Mouse (Mus musculus): ENCODE data around the gene Hpd.

Gene Hpd

DNA sequence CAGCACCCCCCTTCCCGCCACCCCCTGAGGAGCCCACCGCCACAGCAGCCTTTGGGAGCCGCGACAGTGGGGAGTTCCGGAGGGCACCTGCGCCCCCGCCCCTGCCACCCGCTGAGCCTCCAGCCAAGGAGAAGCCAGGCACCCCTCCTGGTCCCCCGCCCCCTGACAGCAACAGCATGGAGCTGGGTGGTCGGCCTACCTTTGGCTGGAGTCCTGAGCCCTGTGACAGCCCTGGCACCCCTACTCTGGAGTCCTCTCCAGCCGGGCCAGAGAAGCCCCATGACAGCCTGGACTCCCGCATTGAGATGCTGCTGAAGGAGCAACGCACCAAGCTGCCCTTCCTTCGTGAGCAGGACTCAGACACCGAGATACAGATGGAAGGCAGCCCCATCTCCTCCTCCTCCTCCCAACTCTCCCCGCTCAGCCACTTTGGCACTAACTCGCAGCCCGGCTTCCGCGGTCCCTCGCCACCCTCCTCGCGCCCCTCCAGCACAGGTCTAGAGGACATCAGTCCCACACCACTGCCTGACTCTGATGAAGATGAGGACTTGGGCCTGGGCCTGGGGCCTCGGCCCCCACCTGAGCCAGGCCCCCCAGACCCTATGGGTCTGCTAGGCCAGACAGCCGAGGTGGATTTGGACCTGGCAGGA lies 34.3 kb downstream of the Hpd start:
- no peak for DNase-seq (ENCODE audit: low read depth, low spot score)

DNA sequence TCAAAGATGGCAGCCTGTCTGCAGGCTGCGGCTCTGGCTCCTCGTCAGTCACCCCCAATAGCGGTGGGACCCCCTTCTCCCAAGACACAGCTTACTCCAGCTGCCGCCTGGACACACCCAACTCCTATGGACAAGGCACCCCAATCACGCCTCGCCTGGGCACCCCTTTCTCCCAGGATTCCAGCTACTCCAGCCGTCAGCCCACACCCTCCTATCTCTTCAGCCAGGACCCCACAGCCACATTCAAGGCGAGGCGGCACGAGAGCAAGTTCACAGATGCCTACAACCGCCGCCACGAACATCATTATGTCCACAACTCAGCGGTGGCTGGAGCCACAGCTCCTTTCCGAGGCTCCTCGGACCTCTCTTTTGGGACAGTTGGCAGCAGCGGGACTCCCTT lies 35.0 kb downstream of the Hpd start:
- DNase-seq (ENCODE audit: low read depth, low spot score): no peak

DNA sequence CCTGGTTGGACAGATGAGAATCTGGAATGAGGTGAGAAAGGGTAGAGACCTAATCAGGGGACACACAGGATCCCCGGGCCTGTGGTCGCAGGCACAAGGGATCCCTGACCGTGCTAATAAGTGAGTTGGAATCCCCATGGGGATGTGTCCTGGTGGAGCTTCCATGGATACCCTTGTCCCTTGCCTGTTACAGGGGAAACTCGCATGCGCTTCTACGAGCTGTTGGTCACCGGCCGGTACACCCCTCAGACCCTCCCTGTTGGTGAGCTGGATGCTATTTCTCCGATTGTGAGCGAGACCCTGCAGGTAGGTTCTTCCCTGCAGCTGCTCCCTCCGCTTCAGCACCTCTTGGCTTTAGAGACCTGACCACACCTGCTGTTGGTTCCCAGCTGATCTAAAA lies 36.2 kb downstream of the Hpd start:
- no peak for DNase-seq (ENCODE audit: low read depth, low spot score)

DNA sequence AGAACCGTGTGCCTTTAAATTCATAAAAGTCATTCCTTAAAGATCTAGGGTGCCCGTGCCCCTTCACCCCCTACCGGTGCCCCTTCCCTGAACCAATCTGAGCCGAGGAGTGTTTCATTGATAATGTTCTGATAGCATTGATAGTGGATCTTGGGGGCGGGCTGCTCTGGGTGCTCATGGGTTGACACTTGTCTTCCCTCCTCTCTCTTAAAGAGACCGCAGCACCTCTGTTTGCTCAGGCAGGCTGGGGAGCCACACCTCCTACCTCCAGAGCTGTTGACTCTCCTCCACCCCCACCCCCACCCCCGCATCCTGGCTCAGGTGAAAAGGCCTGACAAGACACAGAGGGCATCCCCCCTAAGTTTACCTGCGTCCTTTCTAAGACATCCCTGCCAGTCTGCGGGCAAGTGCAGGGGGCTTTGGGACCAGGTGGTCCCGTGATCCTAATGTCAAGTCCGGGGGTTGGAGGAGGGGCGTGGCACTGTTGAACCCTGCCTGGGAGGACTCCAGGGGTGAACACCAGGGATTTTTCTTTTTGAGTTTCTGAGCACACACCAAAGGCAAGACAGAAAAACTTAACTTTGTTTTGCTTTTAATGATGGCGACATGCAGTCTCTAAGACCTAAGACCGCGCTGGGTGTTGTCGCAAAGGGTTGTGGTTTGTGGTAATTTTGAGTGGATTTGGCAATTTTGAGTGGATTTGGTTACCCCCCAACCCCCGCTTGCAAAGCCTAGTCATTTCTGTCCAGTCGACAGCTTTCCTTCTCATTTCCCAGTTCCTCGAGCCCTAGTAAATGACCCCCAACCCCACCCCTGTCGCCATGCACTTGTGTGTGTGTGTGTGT lies 37.6 kb downstream of the Hpd start:
- no peak for DNase-seq (ENCODE audit: low read depth, low spot score)

DNA sequence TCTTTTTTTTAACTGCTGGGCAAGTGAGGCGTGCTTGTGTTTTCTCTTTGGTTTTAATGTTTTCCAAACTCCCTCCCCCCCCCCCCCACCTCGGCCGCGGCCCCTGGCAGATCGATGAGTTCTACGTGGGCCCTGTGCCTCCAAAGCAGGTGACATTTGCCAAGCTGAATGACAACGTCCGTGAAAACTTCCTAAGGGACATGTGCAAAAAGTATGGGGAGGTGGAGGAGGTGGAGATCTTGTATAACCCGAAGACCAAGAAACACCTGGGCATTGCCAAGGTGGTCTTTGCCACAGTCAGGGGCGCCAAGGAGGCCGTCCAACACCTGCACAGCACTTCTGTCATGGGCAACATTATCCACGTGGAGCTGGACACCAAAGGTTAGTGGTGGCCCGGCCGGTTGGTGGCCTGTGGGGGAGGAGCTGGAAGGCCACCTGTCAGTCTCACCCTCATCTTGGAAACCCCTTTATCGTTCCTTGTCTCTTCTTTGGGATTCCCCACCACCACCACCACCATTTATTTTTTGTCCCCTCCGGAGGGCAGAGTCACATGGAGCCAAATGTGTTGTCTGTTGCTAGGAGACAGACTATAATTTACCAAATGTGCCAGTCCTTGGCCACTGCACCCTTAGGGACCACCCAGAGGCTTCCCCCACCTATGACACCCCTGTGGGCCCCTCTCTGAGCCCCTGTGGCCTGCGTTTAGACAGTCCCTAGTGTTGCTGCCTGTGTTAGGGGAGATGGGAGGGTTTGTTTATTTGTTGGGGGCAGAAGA lies 38.4 kb downstream of the Hpd start:
- no peak for DNase-seq (ENCODE audit: low read depth, low spot score)

DNA sequence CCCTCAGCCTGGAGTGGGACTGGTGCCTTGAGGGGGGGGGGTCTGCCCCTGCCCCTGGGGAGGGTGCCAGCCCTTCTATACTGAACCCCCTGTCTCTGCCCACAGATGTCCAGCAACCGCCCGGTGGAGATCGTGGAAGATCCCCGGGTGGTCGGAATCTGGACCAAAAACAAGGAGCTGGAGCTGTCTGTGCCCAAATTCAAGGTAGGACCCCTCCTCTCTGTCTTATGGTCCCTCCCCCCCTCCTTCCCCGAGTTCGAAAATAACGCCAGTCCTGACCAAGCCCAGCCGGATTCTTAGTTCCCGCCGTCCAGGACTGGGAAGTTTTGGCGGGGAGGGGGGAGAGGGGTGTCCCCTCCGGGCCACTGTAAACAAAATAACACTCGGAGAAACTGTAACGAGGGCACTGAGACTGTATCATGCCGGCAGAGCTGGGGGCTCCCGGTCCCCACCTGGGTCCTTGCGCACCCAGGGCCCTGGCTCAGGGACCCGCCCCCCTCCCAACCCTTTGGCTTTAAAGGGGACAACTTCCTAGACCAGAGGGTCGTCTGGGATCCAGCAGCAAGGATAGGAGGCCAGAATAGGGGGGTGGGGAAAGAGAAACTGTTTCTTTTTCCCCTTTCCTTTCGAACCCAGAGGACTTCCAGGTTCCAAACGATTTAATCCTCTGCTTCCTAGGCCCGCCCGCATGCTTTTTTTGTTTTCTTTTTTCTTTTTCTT lies 39.1 kb downstream of the Hpd start:
- DNase-seq (ENCODE audit: low read depth, low spot score): no peak

DNA sequence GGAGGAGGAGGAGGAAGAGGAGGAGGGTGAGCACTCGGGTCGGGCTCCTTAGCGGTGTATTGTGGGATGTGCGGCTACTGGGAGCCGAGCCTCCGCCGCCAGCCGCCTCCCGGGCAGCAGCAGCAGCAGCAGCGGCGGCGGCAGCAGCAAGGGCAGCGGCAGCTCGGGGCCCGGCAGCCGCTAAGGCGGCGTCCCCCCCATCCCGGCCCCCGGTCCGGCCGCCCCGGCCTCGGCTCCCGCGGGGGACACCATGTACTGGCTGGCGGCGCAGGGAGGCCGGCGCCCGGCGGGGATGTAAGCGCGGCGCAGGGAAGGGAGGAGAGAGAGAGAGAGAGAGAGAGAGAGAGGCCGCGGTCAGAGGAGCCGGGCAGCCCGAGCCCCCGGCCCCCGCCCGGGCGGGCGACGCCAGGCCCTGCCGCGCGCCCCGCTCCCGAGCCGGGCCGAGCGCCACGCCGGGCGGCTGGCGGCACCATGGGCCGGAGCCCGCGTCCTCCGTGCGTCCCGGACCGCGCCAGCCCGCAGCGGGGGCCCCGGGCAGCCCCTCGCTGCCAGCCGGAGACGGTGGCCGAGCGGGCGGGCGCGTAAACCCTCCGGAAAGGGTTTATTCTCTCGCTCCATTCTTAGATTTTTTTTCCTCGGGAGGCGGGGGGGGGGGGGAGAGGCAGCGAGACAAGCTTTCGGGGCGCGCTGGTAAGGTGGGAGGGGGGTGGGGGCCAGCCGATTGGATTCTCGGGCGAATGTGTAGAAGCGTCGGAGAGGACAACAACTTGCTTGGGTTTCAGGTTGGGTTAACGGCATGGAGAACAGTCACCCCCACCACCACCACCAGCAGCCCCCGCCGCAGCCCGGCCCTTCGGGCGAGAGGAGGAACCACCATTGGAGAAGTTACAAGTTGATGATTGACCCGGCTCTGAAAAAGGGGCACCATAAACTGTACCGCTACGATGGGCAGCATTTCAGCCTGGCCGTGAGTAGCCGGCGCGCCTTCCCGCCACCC lies 40.1 kb downstream of the Hpd start, which contains the start of gene Setd1b:
TSS of gene Setd1b (plus strand) at position 33 of the 997 bp plus-strand sequence.
- DNase-seq (ENCODE audit: low read depth, low spot score): no peak

DNA sequence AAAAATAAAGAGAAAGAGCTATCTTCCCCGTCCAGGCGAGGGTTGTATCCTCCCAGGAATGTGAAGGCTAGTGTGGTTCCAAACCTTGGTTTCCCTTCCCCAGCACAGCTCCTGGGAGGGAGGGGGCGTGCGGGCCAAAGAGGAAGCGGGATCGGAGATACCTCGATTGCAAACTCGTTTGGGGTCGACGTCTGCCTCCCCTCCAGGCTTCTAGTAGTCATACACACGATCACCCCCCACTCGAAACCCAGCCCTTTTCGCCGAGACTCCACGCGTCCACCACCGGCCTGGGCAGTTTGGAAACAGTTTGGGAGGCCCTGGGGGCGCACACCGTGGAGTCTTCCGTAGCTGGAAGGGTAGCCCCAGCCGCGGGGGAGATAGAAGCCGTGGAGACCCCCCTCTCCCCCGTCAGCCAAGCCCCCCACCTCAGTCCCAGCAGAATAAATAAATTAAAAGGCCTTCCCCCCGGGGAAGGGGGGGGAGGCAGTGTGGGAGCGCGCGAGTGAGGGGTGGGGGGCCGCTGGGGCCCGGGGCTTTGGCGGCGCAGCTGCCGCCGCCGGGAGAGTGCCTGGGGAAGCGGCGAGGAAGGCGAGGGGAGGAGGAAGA lies 40.9 kb downstream of the Hpd start:
- no peak for DNase-seq (ENCODE audit: low read depth, low spot score)

DNA sequence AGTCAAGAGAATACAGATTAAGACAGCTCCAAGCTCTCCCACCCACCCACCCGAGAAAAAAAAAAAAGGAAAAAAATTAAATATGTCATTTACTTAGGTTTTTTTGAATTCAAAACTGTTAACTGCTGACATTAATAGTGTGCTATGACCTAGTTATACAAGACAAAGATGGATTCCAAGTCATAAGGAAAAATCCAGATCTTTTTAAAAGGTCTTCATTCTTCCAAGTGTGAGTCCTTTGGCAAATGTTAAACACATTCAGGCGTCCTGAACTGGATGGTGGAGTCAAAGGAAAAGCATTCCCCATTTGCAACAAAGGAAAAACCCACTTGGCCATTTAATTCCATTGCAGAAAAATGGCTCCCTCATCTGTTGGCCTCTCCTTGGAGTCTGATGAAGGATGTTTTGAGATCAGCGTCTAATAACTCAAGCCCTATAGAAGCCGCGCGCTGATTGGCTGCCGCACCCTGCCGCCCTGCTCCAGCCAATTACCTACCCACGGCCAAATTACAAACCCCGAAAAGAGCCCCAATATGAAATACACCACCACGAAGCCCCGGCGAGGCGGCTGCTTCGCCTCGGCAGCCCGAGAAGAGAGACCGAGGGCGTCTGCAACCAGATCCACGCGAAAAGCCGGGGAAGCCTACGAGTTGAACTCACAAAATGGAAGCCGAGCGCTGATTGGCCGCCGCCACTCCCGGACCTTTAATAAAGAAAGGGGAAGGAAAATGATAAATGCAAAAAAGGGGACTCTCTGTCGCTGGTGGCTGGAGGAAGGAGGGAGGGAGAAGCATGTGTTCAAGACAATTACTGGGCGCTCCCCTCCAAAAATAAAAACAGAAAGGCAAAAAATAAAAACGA lies 41.6 kb downstream of the Hpd start:
- DNase-seq (ENCODE audit: low read depth, low spot score): no peak

DNA sequence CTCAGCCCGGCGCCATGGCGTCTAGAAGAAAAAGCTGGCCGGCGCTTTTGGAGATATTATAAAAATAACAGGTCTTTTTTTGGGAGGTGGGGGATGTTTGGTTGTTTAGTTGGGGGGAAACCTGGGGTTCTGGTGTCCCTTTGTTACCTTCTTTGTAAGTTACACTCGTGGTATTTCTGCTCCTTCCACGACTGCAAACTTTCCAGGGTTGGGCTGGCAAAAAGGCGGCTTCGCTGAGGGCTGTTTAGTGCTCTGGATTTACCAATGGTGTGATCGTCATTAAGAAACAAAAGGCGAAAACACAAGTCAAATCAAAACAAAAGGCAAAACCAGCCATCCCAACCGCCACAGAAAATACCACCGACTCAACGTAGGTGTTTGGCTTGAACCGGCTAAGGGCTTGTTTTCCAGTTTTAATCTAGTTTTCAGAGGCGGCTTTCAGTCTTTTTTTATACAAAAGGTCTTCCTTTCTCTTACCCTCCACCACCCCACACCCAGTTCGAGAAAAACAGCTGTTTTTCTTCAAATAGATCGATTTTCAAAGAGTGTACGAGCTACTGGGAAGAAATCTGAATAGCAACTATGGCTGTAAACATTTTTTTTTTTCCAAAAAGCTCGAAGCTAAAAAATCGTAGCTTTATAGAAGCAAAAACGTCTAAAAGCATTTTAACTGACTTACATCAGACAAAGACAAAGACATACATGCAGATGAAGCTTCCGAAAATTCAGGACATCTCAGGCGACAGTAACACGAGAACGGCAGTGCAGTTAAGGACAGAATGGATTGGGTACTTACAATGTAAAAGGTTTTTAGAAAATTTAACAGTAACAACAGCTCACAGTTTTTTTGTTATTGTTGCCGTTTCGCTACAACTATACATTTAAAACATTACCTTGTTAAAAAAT lies 42.6 kb downstream of the Hpd start:
- DNase-seq (ENCODE audit: low read depth, low spot score): no peak

DNA sequence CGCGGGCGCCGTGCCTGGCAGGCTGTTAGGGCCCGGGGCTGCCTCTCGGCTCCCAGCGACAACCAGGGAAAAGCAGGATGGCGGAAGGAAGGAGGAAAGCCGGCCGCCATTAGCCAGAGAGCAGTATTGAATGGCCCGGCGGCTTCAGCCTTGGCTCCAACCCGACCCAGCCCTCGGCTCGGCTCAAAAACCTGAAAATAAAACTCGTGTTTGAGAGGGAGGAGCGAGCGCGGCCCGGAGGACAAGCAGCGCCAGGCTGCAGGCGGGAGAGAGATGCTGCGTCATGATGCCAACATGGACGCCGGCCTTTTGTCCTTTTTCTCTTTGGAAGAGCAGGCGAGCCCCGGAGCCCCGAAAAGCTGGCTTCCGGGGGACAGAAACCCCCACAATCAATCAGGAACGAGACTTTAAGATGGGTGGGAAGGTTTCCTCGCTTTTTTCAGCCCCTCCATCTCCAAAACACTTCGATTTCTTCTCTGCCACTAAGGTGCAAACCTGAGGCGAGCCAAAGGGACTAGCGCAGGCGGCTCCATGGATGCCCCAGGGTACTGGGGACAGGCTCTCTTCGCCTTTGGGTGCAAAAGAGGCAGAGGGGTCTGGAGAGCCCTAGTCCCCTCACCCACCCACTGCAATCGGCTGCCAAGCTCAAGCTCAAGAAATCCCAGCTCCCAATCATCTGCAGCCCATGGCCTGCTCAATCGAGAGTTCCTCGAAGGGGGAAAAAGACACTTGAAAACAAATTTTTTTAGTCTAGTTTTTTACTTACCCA lies 43.4 kb downstream of the Hpd start:
- DNase-seq (ENCODE audit: low read depth, low spot score): no peak

DNA sequence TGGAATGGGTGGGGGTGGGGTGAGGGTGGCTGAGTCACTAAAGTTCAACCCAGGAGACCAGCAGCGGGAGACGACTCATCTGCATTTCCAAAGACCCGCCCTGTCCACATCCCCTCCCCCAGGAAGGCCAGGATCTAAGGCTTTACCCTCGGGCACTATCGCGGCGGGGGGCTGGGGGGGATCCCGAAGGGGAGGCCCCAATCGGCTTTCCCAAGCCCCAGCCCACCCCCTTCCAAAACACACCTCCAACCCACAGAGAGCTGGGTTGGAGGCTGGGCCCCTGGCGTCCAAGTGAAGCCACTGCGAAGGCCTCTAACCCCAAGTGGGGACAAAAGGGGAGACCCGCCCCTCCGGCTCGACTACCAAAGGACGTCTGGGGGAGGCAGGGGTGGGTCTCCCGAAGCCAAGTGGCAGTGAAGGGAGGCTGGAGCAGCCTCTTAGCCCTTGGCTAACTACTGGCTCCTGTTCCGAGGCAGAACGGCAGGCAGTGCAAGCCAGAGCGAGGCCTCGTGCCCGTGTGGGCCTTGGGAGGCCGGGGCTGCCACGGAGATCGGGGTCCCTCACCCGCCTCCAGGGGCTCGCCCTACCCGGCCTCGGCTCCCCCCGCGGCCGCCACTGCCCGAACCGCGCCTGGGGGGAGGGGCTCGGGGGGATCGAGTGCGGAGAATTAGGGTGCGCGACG lies 44.2 kb downstream of the Hpd start:
- no peak for DNase-seq (ENCODE audit: low read depth, low spot score)

DNA sequence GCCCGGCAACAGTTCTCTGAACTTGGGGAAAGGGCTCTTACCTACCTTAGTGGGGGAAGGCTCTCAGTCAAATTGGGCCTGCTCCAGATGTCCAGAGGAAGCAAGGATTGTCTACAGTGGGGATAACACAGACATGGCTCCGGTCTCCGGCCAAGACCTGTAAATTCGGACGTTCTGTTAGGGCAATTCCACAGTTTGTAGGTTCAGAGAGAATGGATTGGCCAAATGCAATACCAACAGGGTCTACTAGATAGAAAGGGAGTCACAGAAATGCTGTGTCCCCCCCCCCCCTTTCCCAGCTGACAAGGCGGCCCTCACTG lies 44.7 kb downstream of the Hpd start:
- no peak for DNase-seq (ENCODE audit: low read depth, low spot score)

DNA sequence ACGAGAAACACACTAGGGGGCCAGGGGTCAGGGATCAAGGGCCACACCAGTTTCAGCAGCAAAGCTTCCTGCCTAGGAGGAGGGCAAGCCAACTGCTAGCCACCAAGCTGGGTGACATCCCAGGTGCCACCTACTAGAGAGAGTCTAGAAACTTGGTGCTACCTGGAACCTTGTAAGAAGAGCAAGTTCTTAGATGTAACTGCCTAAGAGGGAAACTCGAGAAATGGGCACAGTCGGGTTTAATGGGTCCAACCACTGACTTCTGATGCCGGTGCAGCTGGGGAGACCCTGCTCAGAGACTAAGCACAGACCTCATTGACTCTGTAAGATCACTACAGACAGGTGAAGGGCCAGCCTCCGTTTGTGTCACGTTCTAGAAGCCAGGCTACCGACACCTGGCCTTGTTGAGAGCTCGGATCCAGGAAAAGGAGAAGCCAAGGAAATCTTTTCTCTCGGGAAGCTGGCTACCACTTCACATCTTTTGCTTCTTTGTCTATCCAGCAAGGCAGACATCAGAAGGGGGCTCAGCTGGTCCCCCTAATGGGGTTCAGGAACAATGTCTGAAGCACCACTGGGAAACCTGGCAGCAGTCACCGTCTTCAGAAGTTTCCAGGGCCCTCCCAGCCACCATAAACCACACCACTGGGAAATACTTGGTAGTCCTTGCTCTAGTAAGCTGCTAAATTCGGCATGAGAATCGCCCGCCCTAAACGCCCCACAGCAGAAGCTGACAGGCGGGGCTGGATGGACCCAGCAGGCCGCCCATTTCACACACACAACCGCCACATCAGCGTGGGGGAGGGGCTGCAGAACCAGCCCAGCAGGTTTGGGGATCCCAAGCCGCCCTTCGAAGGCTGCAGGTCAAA lies 45.2 kb downstream of the Hpd start:
- no peak for DNase-seq (ENCODE audit: low read depth, low spot score)

DNA sequence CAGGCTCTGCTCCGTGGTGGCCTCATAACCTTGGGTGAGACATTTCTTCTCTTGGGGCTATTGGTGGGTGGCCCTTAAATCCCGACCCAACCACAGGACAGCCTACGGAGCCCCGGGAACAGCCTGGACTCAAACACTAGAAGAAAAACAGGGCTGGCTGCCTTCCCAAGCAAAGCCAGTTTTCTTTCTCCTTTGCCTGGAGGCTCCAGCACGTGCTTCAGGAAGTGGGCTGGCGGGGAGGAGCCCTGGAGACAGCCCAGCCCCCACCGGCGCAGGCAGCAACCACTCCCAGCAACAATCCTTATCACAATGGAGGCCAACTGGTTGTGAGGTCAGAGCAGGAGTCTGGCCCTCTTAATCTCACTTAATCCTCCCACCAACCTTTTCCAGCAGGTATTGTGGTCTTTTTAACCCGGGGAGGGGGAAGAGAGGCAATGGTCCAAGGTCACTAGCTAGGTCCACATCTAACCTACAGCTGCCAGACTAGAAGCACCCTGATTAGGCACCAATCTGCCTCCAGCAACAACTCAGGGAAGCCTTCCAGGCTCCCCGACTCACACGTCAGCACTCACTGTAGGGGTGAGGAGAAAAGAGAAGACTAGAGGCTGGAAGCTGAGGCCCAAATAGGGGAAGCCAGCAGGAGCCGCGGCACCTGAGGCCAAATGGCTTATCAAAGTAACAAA lies 46.0 kb downstream of the Hpd start:
- DNase-seq (ENCODE audit: low read depth, low spot score): no peak

All from WW6 (cell line).